Mouse (Mus musculus): ENCODE data around the gene Necab2. TPM values are rescaled to one million over a fixed set of nuclear protein-coding genes. Genes with fewer than 3 reads are reported as not detected.

Gene Necab2
- polyA plus RNA-seq, 1 experiment from 2014 or later, result 48.3 TPM

DNA sequence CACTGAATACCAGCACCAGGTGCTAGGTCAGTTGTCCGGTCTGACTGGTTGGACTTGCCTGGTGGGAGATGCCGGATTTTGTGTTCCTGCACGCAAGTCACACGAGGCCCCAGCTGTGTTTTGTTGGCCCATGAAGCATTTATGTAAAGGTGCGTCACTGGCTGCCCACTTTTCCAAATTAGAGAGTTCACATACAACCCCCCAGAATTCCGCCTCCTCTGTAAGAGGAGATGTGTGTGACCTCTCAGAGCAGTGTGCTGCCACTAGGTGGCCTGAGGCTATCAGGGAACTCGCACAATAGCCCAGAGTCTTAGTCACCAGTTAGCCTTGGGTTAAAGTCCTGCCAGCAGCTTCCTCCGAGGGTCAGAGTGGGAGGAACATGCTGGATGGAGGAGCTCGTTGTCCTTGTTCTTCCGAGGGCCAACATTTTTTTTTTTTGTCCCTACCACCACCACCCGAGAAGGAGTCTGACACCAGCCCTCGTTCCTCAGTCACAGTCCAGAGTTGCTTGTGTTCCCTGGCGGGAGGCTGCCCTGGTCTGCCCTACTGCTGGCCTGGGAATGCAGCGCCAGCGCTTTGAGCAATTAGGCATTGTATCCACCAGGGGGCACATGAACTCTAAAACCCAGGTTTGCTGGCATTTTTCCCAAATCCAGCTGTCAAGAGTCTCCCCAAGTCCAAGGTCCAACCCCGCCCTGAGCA lies 6.1 kb upstream of the Necab2 start:
- Histone ChIP-seq H3K4me2 (peak overlapping the region; percentile 32; the same call in 1 of the 2 replicates), H3K9ac (no peak overlapping the region), H3K27ac (replicated peaks) (no peak overlapping the region; the same call in 1 of the 2 replicates), H3K9me3 (no peaks in the 10 kb centered on the region), H3K27me3 (no peaks in the 10 kb centered on the region; the same call in 1 of the 2 replicates), H3K4me1 (replicated peaks) (peaks cover 19% of the 10 kb centered on the region), H3K4me3 (no peak overlapping the region), H3K36me3 (no peaks in the 10 kb centered on the region)
- WGBS, result 14% methylated on average over 16 of the region's 16 CpGs
- ATAC-seq (ENCODE audit: low FRiP score, low read depth), result no peak; the same call in 1 of the 2 replicates

DNA sequence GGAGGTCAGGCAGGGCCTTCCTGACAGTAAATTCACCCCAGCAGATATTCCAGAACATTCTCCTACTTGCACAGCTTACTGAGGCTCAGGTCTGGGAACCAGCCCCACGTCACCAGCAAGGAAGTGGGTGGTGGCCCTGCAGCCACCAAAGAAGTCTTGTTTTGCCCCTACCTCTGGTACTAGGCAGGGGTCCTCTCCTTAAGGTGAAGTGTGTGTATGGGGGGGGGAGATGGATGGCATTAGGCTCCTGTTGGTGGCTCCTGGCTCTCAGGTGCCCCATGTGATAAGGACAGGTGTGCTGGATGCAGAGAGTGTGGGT lies 5.6 kb upstream of the Necab2 start:
- WGBS, result 52% methylated on average over 1 of the region's 1 CpGs
- Histone ChIP-seq H3K4me2 (no peak overlapping the region), H3K27me3 (no peaks in the 10 kb centered on the region; the same call in 1 of the 2 replicates), H3K9me3 (no peaks in the 10 kb centered on the region), H3K27ac (replicated peaks) (no peak overlapping the region), H3K9ac (no peak overlapping the region), H3K36me3 (no peaks in the 10 kb centered on the region), H3K4me1 (replicated peaks) (peaks cover 19% of the 10 kb centered on the region), H3K4me3 (no peak overlapping the region)
- ATAC-seq (ENCODE audit: low FRiP score, low read depth), result no peak; the same call in 1 of the 2 replicates

DNA sequence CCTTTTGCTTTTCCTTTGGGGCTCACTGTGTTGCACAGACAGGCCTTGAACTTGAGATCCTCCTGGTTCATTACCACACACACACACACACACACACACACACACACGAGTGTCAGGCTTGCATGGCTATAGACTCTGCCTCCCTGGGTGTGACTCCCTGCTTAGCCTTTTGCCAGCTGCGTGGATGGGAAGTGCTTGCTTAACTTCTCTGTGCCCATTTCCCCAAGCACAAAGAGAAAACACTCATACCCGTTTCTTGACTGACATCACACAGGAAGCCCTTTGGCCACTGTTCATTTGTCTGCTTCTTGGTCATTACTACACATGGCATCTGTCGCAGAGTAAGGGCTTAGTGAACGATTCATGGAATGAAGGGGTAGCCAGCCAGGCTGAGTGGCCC lies 4.5 kb upstream of the Necab2 start:
- WGBS, result 64% methylated on average over 5 of the region's 5 CpGs
- Histone ChIP-seq H3K4me3 (no peak overlapping the region), H3K27me3 (no peaks in the 10 kb centered on the region; the same call in 1 of the 2 replicates), H3K9ac (no peak overlapping the region), H3K4me1 (replicated peaks) (peaks cover 24% of the 10 kb centered on the region), H3K4me2 (no peak overlapping the region), H3K9me3 (no peaks in the 10 kb centered on the region), H3K27ac (replicated peaks) (no peak overlapping the region), H3K36me3 (no peaks in the 10 kb centered on the region)
- no peak for ATAC-seq (ENCODE audit: low FRiP score, low read depth)

DNA sequence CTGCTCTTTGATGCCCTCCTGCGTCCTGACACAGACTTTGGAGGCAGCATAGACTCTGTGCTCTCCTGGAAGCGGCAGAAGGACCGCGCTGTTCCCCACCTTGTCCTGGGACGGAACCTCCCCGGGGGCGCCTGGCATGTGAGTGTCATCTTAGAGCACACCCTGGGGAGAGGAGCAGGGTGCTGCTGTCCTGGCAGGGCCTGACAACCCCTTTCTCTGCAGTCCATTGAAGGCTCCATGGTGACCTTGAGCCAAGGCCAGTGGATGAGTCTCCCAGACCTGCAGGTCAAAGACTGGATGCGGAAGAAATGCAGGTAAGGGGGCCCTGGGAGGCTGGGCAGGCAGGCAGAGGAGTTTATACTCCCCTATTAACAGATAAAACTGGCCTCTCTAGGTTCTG lies 3.5 kb upstream of the Necab2 start:
- H3K36me3 ChIP-seq, result no peaks in the 10 kb centered on the region
- H3K27me3 ChIP-seq, result no peaks in the 10 kb centered on the region; the same call in 1 of the 2 replicates
- WGBS, result 95% methylated on average over 8 of the region's 8 CpGs
- H3K9me3 ChIP-seq, result no peaks in the 10 kb centered on the region
- no peak overlapping the region for H3K4me3 ChIP-seq
- no peak overlapping the region for H3K4me2 ChIP-seq
- no peak overlapping the region for H3K27ac ChIP-seq (replicated peaks)
- ATAC-seq (ENCODE audit: low FRiP score, low read depth), result no peak
- no peak overlapping the region for H3K9ac ChIP-seq
- peaks cover 34% of the 10 kb centered on the region for H3K4me1 ChIP-seq (replicated peaks)

DNA sequence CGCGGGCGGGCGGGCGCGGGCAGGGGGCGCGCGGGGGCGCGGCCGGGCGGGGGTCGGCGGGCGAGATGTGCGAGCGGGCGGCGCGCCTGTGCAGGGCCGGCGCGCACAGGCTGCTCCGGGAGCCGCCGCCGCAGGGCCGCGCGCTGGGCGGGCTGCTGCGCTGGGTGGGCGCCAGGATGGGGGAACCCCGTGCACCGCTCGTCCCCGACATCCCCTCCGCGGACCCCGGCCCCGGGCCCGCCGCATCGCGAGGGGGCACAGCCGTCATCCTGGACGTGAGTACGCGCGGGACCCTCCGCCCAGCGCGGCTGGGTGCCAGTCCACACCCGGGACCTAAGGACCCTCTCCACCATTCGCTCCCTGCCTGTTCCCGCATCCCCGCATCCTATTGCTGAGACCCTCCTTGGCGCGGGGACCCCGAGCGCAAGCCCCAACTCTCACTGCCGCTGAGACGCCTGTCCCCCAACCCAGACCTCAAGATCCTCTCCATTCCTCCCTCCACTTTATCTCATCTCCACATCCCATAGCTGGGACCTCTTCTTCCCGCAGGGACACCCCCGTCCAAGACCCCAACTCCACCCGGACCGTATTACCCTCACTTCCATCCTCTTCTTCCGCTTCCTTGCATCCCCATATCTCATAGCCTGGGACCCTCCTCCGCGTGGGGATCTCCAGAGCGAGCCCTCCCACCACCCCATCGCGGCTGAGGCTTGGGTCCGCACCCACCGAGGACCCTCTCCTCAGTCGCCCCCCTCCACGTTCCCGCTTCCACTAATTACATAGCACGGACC lies 666 bp downstream of the Necab2 start:
- Histone ChIP-seq H3K4me1 (replicated peaks) (peaks cover 24% of the 10 kb centered on the region; the same call in 1 of the 2 replicates), H3K27me3 (no peaks in the 10 kb centered on the region; the same call in 1 of the 2 replicates), H3K36me3 (no peaks in the 10 kb centered on the region), H3K9me3 (no peaks in the 10 kb centered on the region), H3K27ac (replicated peaks) (peak overlapping the region; percentile 48; the same call in 1 of the 2 replicates), H3K9ac (peak overlapping the region; percentile 72), H3K4me2 (peak overlapping the region; percentile 93), H3K4me3 (peak overlapping the region; percentile 74)
- under 1% methylated on average over 44 of the region's 80 CpGs for WGBS
- ATAC-seq (ENCODE audit: low FRiP score, low read depth), result peak; percentile 42

DNA sequence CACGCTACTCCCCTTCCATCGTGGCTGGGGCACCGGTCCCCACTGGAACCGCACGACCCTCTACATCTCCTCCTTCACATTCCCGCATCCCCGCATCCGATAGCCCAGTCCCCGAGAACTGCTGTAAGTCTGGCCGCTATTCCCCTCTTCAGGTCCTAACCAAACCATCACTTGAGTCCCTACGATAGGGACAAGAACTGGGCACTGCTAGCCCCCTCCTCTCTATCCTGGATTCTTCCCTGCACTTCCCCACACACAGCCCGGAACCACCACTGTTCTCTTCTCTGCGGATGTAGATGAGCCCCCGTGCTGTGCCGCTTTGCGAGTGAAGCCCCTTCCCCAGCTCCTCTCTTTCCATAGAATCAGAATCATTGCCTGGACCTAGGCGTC lies 1.3 kb downstream of the Necab2 start:
- no peaks in the 10 kb centered on the region; the same call in 1 of the 2 replicates for H3K27me3 ChIP-seq
- H3K36me3 ChIP-seq, result no peaks in the 10 kb centered on the region
- no peak; the same call in 1 of the 2 replicates for ATAC-seq (ENCODE audit: low FRiP score, low read depth)
- H3K4me2 ChIP-seq, result peak overlapping the region; percentile 93
- peak overlapping the region; percentile 74 for H3K4me3 ChIP-seq
- no peak overlapping the region for H3K27ac ChIP-seq (replicated peaks)
- no peaks in the 10 kb centered on the region for H3K9me3 ChIP-seq
- H3K4me1 ChIP-seq (replicated peaks), result peaks cover 24% of the 10 kb centered on the region; the same call in 1 of the 2 replicates
- 1% methylated on average over 17 of the region's 17 CpGs for WGBS
- H3K9ac ChIP-seq, result peak overlapping the region; percentile 72

DNA sequence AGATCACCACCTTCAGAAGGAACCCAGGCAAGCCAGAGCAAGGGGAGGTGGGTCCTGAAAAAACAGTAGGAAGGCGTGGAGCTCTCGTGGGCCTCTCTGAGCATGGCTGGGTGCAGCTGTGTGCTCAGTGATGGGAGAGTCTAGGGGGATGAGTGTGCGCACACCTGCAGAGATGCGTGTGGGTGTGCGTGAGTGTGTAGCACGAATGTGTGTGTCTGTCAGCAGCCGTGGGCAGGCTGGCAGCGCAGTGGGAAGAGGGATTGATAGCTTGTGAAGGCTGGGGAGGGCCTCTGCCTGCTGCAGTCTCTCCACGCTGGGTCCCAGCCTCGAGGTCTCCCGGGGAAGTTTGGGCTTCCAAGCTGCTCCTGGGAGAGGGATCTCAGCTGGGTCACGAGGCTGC lies 3.1 kb downstream of the Necab2 start:
- Histone ChIP-seq H3K4me1 (replicated peaks) (peaks cover 24% of the 10 kb centered on the region; the same call in 1 of the 2 replicates), H3K4me2 (0 out of 2 replicates have a peak overlapping the region, but pooled peaks have one; percentile 93), H3K36me3 (no peaks in the 10 kb centered on the region), H3K27ac (replicated peaks) (no peak overlapping the region), H3K4me3 (no peak overlapping the region), H3K9ac (no peak overlapping the region), H3K9me3 (no peaks in the 10 kb centered on the region), H3K27me3 (no peaks in the 10 kb centered on the region; the same call in 1 of the 2 replicates)
- no peak for ATAC-seq (ENCODE audit: low FRiP score, low read depth)
- 68% methylated on average over 12 of the region's 12 CpGs for WGBS

DNA sequence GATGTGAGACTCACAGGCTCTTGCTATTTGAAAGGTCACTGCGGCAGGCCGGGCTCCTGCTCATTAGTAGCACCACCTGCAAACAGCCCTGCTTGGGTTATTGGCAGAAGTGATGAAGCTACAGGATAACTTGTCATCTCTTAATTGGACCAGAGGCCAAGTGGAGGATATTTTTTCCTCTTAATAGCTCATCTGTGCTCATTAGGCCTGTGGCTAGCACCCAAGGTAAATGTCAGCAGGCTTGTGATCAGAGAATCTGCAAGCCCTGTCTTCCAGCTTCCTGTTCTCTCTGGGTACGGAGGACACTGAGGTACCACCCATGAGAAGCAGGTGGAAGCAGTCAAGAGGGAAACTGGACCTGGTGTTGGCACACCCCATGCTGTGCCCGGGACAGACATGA lies 4.6 kb downstream of the Necab2 start:
- 81% methylated on average over 4 of the region's 4 CpGs for WGBS
- Histone ChIP-seq H3K4me2 (no peak overlapping the region), H3K27me3 (no peaks in the 10 kb centered on the region), H3K27ac (replicated peaks) (no peak overlapping the region), H3K9me3 (no peaks in the 10 kb centered on the region), H3K36me3 (no peaks in the 10 kb centered on the region), H3K9ac (no peak overlapping the region), H3K4me3 (no peak overlapping the region), H3K4me1 (replicated peaks) (peaks cover 23% of the 10 kb centered on the region; the same call in 1 of the 2 replicates)
- ATAC-seq (ENCODE audit: low FRiP score, low read depth), result no peak

DNA sequence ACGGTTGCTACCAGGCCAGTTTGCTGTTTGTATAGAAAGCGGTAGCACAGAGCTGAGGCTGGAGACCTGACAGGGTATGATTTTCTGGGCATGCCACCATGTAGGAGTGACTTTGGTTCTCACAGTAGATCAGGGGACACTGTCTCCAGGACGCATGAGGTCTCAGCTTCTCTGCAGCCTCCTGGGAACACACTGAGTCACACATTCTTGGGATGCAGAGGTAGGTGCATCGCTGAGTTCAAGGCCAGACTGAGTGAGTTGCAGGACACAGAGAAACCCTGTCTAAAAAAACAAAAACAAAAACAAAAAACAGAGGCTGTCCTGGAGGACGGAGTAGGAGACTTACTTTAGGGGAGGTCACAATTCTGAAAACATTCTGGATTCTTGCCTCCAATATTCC lies 6.4 kb downstream of the Necab2 start:
- H3K27me3 ChIP-seq, result no peaks in the 10 kb centered on the region
- peaks cover 10% of the 10 kb centered on the region; the same call in 1 of the 2 replicates for H3K4me1 ChIP-seq (replicated peaks)
- H3K4me3 ChIP-seq, result no peak overlapping the region
- WGBS, result 90% methylated on average over 5 of the region's 5 CpGs
- no peak for ATAC-seq (ENCODE audit: low FRiP score, low read depth)
- H3K4me2 ChIP-seq, result no peak overlapping the region
- H3K9me3 ChIP-seq, result no peaks in the 10 kb centered on the region
- no peaks in the 10 kb centered on the region for H3K36me3 ChIP-seq
- no peak overlapping the region for H3K27ac ChIP-seq (replicated peaks)
- H3K9ac ChIP-seq, result no peak overlapping the region

DNA sequence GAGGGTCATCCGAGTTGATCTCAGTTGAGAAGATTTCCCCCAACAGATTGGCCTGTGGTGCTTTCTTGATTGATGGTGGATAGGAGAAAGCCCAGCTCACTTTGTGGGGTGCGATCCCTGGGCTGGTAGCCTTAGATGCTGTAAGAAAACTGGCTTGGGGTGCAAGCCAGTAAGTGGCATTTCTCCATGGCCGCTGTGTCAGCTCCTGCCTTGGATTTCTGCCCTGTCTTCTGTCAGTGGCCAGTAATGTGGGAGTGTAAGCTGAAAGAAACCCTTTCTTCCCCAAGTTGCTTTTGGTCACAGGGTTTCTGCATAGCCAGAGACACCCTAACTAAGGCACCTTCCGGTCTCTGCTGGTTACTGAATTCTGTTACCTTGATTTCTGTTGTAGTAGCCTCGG lies 9.5 kb downstream of the Necab2 start:
- H3K9ac ChIP-seq, result no peak overlapping the region
- no peak overlapping the region for H3K27ac ChIP-seq (replicated peaks)
- peaks cover 14% of the 10 kb centered on the region for H3K4me1 ChIP-seq (replicated peaks)
- H3K4me2 ChIP-seq, result no peak overlapping the region
- 84% methylated on average over 5 of the region's 5 CpGs for WGBS
- no peaks in the 10 kb centered on the region for H3K27me3 ChIP-seq
- H3K9me3 ChIP-seq, result no peaks in the 10 kb centered on the region
- no peaks in the 10 kb centered on the region for H3K36me3 ChIP-seq
- H3K4me3 ChIP-seq, result no peak overlapping the region
- no peak for ATAC-seq (ENCODE audit: low FRiP score, low read depth)

DNA sequence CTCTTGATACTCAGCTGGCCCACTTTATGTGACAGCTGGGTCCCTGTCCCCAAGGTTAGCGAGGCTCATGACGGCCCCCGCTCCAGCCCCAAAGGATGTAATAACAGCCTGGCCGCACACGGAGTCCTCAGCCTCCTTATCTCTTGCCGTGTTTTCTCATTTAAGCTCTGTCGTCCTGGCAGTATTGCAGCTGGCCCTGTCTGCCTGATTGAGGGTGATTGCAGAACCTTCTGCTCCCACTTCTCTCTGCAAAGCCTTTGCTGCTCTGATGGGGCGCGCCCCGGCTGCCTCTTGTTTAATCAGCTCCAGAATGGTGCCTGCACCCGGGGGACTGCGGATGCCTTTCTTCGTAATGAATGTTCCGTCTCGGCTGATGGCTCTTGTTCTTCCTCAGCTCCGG lies 13.2 kb downstream of the Necab2 start:
- H3K27ac ChIP-seq (replicated peaks), result peak overlapping the region; percentile 55
- peak; percentile 27; the same call in 1 of the 2 replicates for ATAC-seq (ENCODE audit: low FRiP score, low read depth)
- H3K4me3 ChIP-seq, result no peak overlapping the region
- H3K9ac ChIP-seq, result no peak overlapping the region
- peaks cover 3% of the 10 kb centered on the region; the same call in 1 of the 2 replicates for H3K27me3 ChIP-seq
- H3K9me3 ChIP-seq, result no peaks in the 10 kb centered on the region
- H3K4me1 ChIP-seq (replicated peaks), result peaks cover 33% of the 10 kb centered on the region
- H3K36me3 ChIP-seq, result no peaks in the 10 kb centered on the region
- H3K4me2 ChIP-seq, result peak overlapping the region; percentile 24
- WGBS, result 13% methylated on average over 16 of the region's 16 CpGs

DNA sequence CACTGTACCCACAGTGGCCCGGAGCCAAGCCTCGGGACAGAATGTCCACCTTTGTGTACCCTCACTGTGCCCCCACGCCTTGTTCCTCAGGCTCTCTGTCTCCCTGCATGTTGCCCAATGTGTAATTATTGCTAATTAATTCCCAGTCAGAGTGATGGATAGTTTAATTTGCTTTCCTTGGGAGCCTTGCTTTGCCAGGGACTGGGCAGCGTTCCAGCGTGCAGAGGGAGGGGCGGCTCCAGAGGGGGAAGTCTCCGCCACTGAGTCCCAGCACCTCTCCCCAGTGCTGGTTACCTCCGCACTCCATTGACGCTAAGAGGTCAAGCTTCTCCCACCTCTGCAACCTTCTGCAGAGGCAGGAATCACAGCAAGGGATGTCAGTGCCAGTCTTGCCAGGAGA lies 14.8 kb downstream of the Necab2 start:
- ATAC-seq (ENCODE audit: low FRiP score, low read depth), result peak; percentile 51; the same call in 1 of the 2 replicates
- 25% methylated on average over 9 of the region's 9 CpGs for WGBS
- Histone ChIP-seq H3K27ac (replicated peaks) (0 out of 2 replicates have a peak overlapping the region, but pooled peaks have one; percentile 10), H3K9ac (no peak overlapping the region), H3K36me3 (no peaks in the 10 kb centered on the region), H3K9me3 (no peaks in the 10 kb centered on the region), H3K4me3 (no peak overlapping the region), H3K27me3 (peaks cover 3% of the 10 kb centered on the region; the same call in 1 of the 2 replicates), H3K4me2 (no peak overlapping the region), H3K4me1 (replicated peaks) (peaks cover 48% of the 10 kb centered on the region)

Data from hindbrain, embryonic 15.5 days (tissue).